Mouse (Mus musculus) CH12.LX (cell line): ENCODE data around the gene Prr15l.

ENCODE experiments used
- CHD1 ChIP-seq: IDR thresholded peaks from 2 replicates; pipeline ENCODE4 v1.6.1; 2012; ENCODE audit warnings: low read depth, low read length, improper control_type of control experiment, inconsistent platforms
- CTCF ChIP-seq, 2 experiments: IDR thresholded peaks in 1 of 2; conservative IDR thresholded peaks in 1 of 2; 2 replicates each; pipeline ENCODE4 v1.5.1; 2011 to 2012; ENCODE audit warnings: low read depth in 2 of 2, low read length in 2 of 2, improper control_type of control experiment in 1 of 2, inconsistent platforms in 1 of 2, mild to moderate bottlenecking in 1 of 2, moderate library complexity in 1 of 2
- ETS1 ChIP-seq: conservative IDR thresholded peaks from 2 replicates; pipeline ENCODE4 v1.6.1; 2012; ENCODE audit warnings: low read depth, mild to moderate bottlenecking, inconsistent platforms, low read length, improper control_type of control experiment, moderate library complexity
- HCFC1 ChIP-seq: IDR thresholded peaks from 2 replicates; pipeline ENCODE4 v1.6.1; 2012; ENCODE audit warnings: low read depth, mild to moderate bottlenecking, inconsistent platforms, low read length, improper control_type of control experiment
- MAFK ChIP-seq: IDR thresholded peaks from 2 replicates; pipeline ENCODE4 v1.6.1; 2011; ENCODE audit warnings: low read length, improper control_type of control experiment; ENCODE audit not compliant: insufficient replicate concordance
- POLR2A ChIP-seq: IDR thresholded peaks from 2 replicates; pipeline ENCODE4 v1.6.1; 2011; ENCODE audit warnings: low read depth, mild to moderate bottlenecking, improper control_type of control experiment, low read length

- no peak for TF ChIP-seq ETS1
- no peak for TF ChIP-seq HCFC1
- no peak for TF ChIP-seq MAFK
- no peak for TF ChIP-seq POLR2A
- TF ChIP-seq CTCF (conservative IDR thresholded peaks at IDR 0.05 in 1 of 2, IDR thresholded peaks at IDR 0.05 in 1 of 2; ENCODE audit: low read depth in 2 of 2, low read length in 2 of 2), result no peak
- TF ChIP-seq CHD1, result no peak
These were observed 8.9 kb upstream of the Prr15l start for GRCm38 (mm10) chr11:96919003-96919402.
